Mouse (Mus musculus) left cerebral cortex, adult 6 months (tissue): Measurements from ENCODE around the gene Fam229a. TPM values are rescaled to one million over a fixed set of nuclear protein-coding genes. Genes with fewer than 3 reads are reported as not detected.

Source experiments
- long read RNA-seq, 2 experiments: library from polyadenylated mRNA; unstranded; transcript quantifications; one replicate each; pipeline ENCODE4 v2.0.0; 2019 to 2020
- polyA plus RNA-seq: library from polyadenylated mRNA; unstranded; fragments of <200 nt; fragmentation: Nextera tagmentation; gene quantifications from 2 replicates; pipeline ENCODE4 v1.2.3, GENCODE M21; 2021

Gene Fam229a
- polyA plus RNA-seq, result 0.79 and 1.7 TPM in 2 replicates
- long read RNA-seq, experiment 1, result 0 reads
- long read RNA-seq, experiment 2, partial matches to known transcripts, result 0 of 1 reads
- long read RNA-seq, experiment 2, other reads (novel, unspliced or antisense), result 0 of 1 reads

GRCm38 (mm10) chr4:129490972-129491880, at the start of gene Fam229a, which contains the start of gene Tssk3:
Gene Fam229a (plus strand): TSS chr4:129491190.
Gene Tssk3 (minus strand): TSS chr4:129491022.

GRCm38 (mm10) chr4:129461183-129461960, 29.6 kb upstream of the Fam229a start, which contains the start of gene Bsdc1:
Gene Bsdc1 (plus strand): TSS chr4:129461581.

GRCm38 (mm10) chr4:129513086-129513767, 22.2 kb downstream of the Fam229a start, which contains the start of gene Marcksl1:
Gene Marcksl1 (plus strand): TSS chr4:129513581.

Other genes starting within 250 kb of the Fam229a start
- 4.5 and 12.8 TPM in 2 replicates for gene C77080, start 229.8 kb upstream of the Fam229a start, polyA plus RNA-seq
- gene Sync, start 203.6 kb upstream of the Fam229a start, polyA plus RNA-seq, result 0.72 and 0.75 TPM in 2 replicates
- 53.9 and 54.9 TPM in 2 replicates for gene Rbbp4, start 155.8 kb upstream of the Fam229a start, polyA plus RNA-seq
- 49.5 and 58.1 TPM in 2 replicates for gene Zbtb8os, start 155.5 kb upstream of the Fam229a start, polyA plus RNA-seq
- 5.9 and 6.3 TPM in 2 replicates for gene Zbtb8a, start 113.1 kb upstream of the Fam229a start, polyA plus RNA-seq
- 1.7 and 2.1 TPM in 2 replicates for gene Zbtb8b, start 50.3 kb upstream of the Fam229a start, polyA plus RNA-seq
- gene Bsdc1, start 29.6 kb upstream of the Fam229a start, polyA plus RNA-seq, result 10.7 and 16.6 TPM in 2 replicates
- gene Tssk3, start 168 bp upstream of the Fam229a start, polyA plus RNA-seq, result not detected in 2 replicates
- gene Marcksl1, start 22.4 kb downstream of the Fam229a start, polyA plus RNA-seq, result 21.0 and 51.8 TPM in 2 replicates
- 14.8 and 17.3 TPM in 2 replicates for gene Hdac1, start 51.5 kb downstream of the Fam229a start, polyA plus RNA-seq
- gene Lck, start 82.5 kb downstream of the Fam229a start, polyA plus RNA-seq, result 1.9 and 2.3 TPM in 2 replicates
- gene Fam167b, start 87.4 kb downstream of the Fam229a start, polyA plus RNA-seq, result 1.2 and 2.0 TPM in 2 replicates
- gene Eif3i, start 109.5 kb downstream of the Fam229a start, polyA plus RNA-seq, result 253 and 304 TPM in 2 replicates
- 192 and 235 TPM in 2 replicates for gene Tmem234, start 109.5 kb downstream of the Fam229a start, polyA plus RNA-seq
- 3.3 and 4.0 TPM in 2 replicates for gene Dcdc2b, start 123.1 kb downstream of the Fam229a start, polyA plus RNA-seq
- 28.3 and 34.4 TPM in 2 replicates for gene Iqcc, start 127.9 kb downstream of the Fam229a start, polyA plus RNA-seq
- gene Ccdc28b, start 132.8 kb downstream of the Fam229a start, polyA plus RNA-seq, result 30.0 and 36.6 TPM in 2 replicates
- gene Txlna, start 149.9 kb downstream of the Fam229a start, polyA plus RNA-seq, result 15.0 and 16.5 TPM in 2 replicates
- gene Kpna6, start 181.6 kb downstream of the Fam229a start, polyA plus RNA-seq, result 8.9 and 10.7 TPM in 2 replicates
- 6.0 and 13.0 TPM in 2 replicates for gene Tmem39b, start 205.6 kb downstream of the Fam229a start, polyA plus RNA-seq